Mouse (Mus musculus) right cerebral cortex, postnatal 10 days (tissue): Measurements from ENCODE around the gene Vps33a.
"Not testable (repeated sequence)": the region's sequence is repeated elsewhere in the genome, so short reads cannot be mapped to it uniquely, and the experiment has no call there.

Source experiments
- DNase-seq, 2 experiments: peaks; one replicate each; pipeline ENCODE4 v3.0.0; 2021; ENCODE audit warnings: low spot score in 2 of 2

Gene Vps33a

DNA sequence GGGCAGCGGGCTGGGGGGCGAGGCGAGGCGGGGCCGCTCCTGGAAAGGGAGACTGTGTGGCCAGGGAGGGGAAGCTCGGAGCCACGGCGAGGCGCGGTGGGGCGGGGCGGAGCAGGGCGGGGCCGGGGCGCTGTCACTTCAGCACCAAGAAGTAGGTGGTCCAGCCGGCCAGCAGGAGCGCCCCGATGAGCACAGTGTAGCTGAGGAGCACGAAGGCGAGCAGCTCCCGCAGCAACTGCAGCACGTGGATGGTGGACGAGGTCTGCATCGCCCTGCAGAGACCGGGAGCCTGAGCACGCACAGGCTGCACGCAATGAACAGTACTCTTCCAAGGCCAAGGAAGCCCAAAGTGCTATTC lies 48.5 kb downstream of the Vps33a start:
- DNase-seq: no peak

DNA sequence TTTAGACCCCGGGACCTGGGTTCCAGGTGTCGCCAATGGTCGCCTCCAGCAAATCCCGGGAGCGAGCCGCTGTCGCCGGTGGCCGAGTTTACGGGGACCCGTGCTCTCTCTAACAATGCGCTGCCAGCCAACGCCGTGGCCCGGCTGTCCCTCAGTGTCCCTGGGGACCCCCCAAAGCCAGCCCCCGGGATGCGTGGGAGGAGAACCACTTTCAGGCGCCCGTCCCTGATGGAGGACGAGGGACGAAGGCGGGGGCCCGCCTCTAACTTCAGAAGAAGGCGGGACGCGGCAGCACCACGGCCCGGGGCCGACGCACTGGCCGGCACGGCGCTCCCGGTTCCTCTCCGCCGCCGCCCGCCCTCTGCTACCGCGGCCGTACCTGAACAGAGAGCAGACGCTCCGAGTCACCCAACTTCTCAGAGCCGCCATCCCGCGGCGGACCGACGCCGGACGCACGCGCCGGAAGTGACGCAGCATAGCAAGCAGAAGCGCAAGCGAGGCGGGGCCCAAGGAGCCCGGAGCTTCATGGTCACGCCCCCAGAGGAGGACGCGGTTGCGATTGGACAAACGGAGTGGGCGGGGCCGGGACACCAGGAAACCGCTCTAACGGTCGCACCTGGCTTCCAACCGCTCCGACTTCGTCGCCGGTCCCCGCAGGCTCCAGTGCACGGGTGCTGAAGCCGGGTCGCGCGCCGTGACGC lies 49.0 kb downstream of the Vps33a start, which contains the start of gene Diablo:
Gene Diablo, minus strand, starts transcription at position 485 of the 701 bp plus-strand sequence.
- peak; percentile 99 for DNase-seq

DNA sequence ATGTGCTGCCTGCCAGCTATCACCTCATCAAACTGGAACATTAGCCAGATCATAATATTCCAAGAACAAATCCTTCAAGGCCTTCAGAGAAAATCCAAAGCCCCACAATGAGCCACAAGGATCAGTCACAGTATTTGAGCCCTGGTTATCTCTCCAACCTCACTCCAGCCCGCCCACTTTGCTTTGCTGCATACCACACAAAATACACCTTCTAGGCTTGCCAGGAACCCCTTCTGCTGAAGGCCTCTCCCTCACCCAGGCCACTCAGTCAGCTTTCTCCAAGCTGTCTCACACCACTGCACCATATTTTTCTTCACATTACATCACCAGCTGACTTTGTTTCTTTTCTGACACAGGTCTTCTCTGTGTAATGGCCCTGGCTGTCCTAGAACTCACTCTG lies 50.7 kb downstream of the Vps33a start:
- DNase-seq: peak; percentile 15 to 19

DNA sequence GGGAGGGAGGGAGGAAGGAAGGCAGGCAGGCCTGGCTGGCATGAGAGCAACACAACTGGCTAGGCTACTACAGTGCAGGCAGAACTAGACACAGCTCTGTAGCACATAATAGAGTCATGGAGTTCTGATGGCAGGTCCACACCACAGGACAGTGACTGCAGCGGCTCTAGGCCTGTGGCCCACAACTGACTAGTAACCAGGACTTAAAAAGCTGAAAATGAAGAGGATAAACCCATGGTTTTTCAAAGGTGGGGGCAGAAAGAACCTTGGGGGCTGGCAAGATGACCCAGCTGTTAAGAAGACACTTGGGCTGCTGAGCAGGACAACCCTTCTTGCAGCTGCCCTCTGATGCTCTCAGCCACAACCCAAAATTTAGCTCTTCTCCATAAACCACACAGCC lies 51.2 kb downstream of the Vps33a start:
- DNase-seq: peak in 1 of 2 experiments; percentile 19

DNA sequence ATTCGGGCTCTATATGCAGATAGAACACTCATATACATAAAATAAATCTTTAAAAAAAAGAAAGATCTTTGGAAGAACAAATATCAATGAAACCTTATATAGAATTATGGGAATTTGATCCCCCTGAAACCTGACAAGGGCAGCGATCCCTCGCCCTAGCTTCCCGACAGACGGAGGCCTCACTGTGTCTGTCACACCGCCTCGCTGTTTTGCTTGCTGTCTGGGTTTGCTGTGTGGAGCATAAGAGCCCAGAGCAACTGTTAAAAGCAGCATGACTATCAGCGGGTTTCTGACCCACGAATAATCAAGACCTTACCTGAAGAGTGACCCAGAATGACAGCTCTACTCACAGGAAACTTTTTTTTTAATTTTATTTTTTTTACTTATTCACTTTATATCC lies 52.2 kb downstream of the Vps33a start:
- peak; percentile 15 to 17 for DNase-seq

DNA sequence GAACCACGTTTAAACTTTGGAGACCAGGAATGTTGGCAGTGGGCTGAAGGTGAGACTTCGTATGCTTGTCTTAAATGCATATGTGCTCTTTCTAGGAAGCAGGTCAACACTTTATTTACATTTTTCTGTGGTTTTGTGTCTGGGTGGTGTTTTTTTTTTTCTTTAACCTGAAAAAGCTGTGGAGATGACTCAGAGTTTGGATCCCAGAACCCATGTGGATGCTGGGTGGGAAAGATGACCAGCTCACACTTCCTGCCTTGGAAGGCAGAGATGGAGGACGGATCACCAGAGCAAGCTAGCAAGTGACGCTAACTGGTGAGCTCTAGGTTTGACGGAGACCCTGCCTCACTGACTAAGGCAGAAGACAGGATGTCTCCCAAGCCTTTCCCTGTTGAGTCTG lies 58.0 kb downstream of the Vps33a start:
- DNase-seq: no peak

DNA sequence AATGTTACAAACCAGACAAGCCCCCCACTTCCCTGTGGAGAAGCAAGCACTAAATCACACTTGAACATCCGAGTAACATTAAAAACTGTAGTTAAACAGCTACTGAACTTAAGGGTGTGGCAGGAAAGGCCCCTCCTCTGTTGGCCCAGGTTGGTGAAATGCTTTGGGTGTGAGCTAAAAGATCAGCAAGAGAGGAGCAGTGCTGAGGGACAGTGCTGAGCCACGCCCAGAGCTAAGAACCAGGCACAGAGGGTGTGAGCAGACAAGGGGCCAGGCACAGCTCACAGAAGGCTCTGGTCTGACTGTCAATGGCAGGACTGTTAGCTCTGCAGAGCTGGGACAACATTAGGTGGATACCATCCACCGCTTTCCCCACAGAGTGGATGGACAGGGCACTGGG lies 60.7 kb downstream of the Vps33a start:
- no peak for DNase-seq

DNA sequence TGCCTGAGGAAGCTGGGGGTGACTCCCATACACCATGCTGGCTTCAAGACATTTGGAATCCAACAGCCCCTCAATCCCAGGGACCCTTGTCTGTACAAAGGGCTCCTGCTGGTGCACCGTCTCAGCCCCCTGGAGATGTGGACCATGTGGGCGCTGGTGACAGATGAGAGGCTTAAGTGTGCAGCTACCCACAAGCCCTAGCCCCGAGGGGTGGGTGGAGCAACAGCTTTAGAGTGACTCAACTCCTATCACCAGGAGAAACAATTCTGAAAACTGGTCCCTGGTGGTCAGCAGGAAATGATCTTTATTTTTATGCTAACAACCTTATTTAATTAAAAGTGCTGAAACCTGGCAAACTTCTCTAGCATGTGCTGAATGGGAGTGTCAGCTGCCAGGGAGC lies 61.4 kb downstream of the Vps33a start:
- not testable (repeated sequence) for DNase-seq

DNA sequence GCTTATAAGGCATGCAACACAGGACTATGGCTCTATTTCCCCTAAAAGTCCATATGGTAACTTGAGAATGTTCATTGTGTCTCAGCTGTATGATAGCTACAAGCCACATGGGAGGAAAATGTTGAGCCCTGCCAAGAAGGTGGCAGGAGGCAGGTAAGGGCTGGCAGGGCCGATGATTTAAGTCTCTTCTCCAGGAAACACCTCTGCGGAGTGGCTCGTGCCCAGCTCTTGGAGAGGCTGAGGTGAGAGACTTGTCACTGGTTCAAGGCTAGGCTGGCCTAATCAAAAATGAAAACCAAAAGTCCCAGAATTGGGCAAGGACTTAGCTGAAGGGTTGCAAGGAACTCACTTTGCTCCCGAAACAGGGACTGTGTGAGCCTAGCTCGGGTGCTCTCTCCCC lies 62.7 kb downstream of the Vps33a start, which contains the start of gene B3gnt4:
Gene B3gnt4, plus strand, starts transcription at position 301 of the 400 bp plus-strand sequence.
- DNase-seq: no peak

DNA sequence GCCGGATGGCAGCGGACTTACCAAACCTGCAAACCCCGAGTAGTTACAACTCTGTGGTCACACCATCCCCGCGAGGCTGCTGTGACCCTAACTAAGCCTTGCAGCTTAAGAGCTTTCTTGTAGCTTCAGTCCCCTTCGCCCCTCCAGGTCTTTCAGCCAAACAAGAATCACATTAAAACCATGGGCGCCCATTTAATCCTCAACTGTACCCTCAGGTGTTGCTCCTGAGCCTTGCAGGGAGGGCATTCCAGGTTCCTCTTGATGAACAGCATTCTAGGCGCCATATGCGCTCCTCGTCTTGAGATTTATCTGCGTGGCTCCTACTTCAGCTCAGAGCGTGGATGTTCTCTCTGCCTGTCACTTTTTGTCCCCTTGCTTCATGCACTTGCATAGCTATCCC lies 63.9 kb downstream of the Vps33a start:
- no peak for DNase-seq

DNA sequence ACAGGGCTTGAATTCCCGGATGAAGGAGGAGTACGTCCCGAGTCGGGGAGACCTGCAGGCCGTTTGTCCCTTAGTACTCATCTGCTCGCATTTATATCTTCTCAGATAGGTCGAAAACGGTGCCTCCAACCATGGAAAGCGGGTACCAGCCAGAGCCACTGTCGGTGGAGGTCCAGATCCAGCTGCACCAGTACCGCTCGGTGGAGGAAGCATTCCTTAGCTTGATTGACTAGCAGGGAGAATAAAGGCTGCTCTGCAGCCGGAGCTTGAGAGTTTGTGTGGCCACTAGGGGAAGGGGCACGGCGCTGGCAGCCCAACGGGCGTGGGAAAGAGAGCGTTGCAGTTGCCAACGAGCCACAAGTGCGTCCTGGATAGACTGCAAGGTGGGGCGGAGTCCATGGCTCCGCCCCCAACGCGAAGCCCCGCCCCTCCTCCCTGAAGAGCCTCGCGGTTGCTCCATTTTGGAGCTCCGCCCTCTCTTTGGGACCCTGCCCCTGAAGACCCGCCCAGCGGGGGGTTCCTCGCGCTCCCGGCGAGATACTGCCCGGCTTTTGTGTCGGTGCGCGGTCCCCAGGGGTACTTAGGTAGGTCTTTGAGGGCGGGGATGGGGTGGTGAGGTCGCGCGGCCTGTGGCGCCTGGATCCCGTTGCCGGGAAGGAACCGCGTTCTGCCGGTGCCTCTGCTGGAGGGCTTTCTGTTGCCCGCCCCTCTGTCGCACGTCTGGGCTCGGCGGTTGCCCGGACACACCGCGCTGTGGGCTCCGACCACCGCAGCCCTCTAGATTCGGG lies 64.7 kb downstream of the Vps33a start:
- peak; percentile 93 to 94 for DNase-seq

DNA sequence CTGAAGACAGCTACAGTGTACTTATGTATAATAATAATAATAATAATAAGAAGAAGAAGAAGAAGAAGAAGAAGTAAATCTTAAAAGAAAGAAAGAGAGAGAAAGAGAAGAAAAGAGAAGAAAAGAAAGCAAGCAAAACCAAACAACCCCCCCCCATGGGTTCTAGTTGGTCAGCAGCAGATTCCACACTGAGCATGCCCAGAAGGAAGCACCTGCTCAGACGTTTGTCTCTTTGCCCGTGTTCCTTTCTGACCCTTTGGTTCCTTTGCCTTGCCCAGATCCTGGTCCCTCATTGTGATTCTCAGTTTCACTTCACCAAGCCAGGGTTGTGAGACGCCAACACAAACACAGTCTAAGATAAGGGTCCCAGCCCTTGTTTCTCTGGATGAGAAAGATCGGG lies 70.9 kb downstream of the Vps33a start:
- DNase-seq: no peak

DNA sequence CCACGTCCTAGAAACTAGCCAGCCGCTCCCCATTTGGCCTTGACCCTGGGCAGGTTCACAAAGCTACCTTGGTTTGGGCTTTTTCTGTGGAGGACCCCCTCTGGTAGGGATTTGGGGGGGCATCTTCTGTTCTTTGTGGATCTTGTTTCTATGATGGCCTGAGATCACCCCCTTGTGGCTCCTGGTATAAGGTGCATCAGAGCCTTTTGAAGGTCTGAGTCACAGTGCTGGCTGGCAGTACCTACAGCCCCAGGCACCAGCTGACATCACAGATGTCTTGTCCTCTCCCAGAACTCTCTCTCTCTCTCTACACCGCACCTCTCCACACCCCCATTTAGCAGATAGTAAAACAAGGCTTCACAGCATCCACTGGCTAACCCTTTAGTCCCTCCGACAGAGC lies 73.1 kb downstream of the Vps33a start:
- DNase-seq: peak; percentile 63 to 66

DNA sequence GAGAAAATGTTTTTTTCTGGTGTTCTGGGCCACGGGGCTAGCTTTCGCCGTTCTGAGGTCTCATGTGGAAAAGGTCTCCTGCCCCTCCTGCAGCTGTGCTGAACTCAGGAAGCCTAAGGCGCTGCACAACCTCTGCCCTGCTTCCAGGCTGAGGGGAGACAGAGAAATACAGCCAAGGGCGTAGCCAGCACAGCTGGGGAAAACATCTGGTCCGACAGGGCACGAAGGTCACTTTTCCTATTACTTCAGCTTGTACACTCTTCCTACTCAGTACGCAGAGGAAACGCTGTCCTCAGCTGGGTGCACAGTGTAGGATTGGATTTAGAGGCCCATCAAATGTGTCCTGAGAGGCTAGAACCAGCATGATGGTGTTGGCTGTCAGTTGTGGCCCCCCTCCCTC lies 82.9 kb downstream of the Vps33a start:
- DNase-seq: no peak

DNA sequence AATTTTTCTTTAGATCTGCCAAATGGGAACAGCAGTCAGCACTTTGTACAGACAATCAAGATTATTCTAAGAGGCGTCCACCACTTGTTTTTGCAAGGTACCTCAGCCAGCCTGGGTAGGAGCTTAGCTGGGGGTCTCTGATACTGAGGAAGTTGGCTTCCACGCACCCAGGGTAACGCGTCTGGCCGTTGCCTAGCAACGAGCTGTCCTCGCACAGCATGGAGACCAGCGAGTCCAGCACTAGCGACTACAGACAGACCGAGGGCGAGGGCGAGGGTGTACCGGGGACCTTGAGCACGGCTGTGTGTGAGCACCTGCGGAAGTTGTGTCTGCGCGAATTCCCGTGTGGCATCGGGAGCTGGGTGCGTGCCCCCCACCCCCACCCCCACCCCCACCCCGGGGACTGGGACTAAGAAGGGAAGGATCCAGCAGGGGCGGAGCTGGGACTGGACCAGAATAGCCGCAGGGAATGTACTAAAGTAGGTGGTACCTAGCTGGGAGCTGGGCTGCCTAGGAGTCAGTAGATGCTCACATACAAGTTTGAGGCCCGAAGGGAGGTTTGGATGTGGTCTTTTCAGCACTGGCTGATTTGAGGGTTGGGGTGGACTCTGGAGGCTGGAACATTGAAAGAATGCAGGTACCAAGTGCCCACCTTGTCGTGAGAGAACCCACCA lies 83.6 kb downstream of the Vps33a start, which contains the start of the genes Lrrc43 and Il31:
Gene Lrrc43, plus strand, starts transcription at position 194 of the 674 bp plus-strand sequence.
Gene Il31, minus strand, starts transcription at position 378 of the 674 bp plus-strand sequence.
- peak; percentile 54 to 67 for DNase-seq

DNA sequence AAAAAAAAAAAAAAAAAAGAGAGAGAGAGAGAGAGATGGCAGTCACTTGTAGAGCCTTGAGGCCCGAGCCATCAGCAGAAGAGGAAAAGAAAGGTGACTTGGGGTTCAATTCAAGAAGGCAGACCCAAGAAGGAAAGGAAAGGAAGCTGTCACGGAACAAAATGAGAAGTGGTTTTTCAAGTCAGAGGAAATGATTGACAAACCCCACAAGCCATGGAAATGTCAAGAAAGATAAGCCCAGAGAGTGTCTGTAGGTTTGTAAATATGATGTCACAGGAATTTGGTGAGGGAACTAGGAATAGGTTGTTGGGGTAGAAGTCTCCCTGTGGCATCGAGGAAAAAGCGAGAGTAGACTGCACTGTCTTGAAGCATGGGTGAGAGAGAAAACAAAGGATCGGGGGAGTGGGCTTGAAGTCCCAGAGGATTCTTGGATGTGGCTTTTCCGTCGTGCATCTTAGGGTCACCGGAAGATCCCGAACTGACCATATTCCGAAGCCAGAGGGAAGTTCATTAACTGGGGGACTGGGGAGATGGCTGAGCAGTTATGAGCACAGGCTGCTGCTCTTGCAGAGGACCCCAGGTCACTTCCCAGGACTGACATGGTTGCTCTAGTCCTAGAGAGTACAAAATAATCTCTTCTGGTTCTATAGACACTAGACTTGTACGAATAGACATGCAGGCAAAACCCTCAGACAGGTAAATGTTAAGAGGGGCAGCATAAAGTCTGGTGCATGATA lies 85.0 kb downstream of the Vps33a start:
- no peak for DNase-seq
